Mouse (Mus musculus) heart, embryonic 16.5 days (tissue): ENCODE measurements around the gene Plekha3. TPM values are rescaled to one million over a fixed set of nuclear protein-coding genes. Genes with fewer than 3 reads are reported as not detected.

Experiments used
- ATAC-seq: fragments of 200-750 bp; cut with Nextera tagmentation; replicated peaks from 2 replicates; pipeline ENCODE4 v1.8.0; 2017; ENCODE audit warnings: moderate number of reproducible peaks; ENCODE audit not compliant: insufficient read depth, low FRiP score; ENCODE audit errors: extremely low read depth
- H3K27ac ChIP-seq: fragments of 300-500 bp; sonication (generic); 2 replicates; pipeline ENCODE4 v1.5.1; 2014; ENCODE audit warnings: mild to moderate bottlenecking, low read length, control low read depth, moderate library complexity
- H3K27me3 ChIP-seq: fragments of 300-500 bp; sonication (generic); 2 replicates; pipeline ENCODE4 v1.6.1; 2014; ENCODE audit warnings: low read length, mixed read lengths; ENCODE audit not compliant: control insufficient read depth, insufficient read depth
- H3K36me3 ChIP-seq: fragments of 300-500 bp; sonication (generic); 2 replicates; pipeline ENCODE4 v1.6.1; 2014; ENCODE audit not compliant: control insufficient read depth, insufficient read depth
- H3K4me1 ChIP-seq: fragments of 300-500 bp; sonication (generic); 2 replicates; pipeline ENCODE4 v1.6.1; 2014; ENCODE audit warnings: low read length, mixed read lengths; ENCODE audit not compliant: control insufficient read depth, insufficient read depth
- H3K4me2 ChIP-seq: fragments of 300-500 bp; sonication (generic); 2 replicates; pipeline ENCODE4 v1.6.1; 2014; ENCODE audit warnings: low read depth, mild to moderate bottlenecking, control low read depth, low read length
- H3K4me3 ChIP-seq: fragments of 300-500 bp; sonication (generic); 2 replicates; pipeline ENCODE4 v1.5.1; 2014; ENCODE audit warnings: mild to moderate bottlenecking, control low read depth, low read length
- H3K9ac ChIP-seq: fragments of 300-500 bp; sonication (generic); 2 replicates; pipeline ENCODE4 v1.6.1; 2014; ENCODE audit warnings: low read length, control low read depth
- H3K9me3 ChIP-seq: fragments of 300-500 bp; sonication (generic); replicated peaks from 2 replicates; pipeline ENCODE4 v1.6.1; 2016; ENCODE audit warnings: low read length; ENCODE audit not compliant: control insufficient read depth
- WGBS: fragments of 180-500 bp; shearing (Covaris S2); extraction: QIAGEN DNeasy Blood & Tissue Kit; methylation state at CpG from one replicate; pipeline ENCODE4 v1.1.7; 2014; 5-methylcytosine and 5-hydroxymethylcytosine counted together
- polyA plus RNA-seq: library from polyadenylated mRNA; unstranded; fragments of >200 nt; fragmentation: Nextera tagmentation; extraction: Ambion mirVana; gene quantifications from 2 replicates; pipeline ENCODE4 v1.2.1, GENCODE M21; 2015

Plekha3 gene
- polyA plus RNA-seq, 1 experiment from 2014 or later: 3.2 TPM

DNA sequence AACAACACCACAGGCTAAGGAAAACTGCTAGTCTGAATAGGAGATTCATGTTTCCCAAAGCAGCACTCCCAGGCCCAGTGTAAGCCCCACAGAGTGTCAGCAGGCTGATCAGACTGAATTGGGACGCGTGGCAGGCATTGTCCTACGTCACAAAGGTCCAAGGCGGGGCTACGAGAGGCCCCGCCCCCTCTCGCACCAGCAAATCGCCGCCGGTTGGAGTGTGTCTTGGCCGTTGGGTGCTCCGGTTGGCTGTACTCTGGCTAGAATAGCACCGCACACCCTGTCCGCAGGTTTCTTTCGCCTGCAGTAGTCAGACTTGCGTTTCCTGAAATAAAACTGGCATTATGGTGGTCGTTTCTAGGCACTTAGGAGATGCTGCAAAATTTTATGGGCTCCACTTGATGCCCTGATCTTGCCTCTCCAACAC, 2.1 kb upstream of the Plekha3 start, which contains the start of gene Fkbp7:
Fkbp7 (minus strand) TSS at position 151 of the 427 bp plus-strand sequence.
- Histone ChIP-seq H3K4me1 (peaks cover 28% of the 10 kb centered on the region), H3K4me2 (peak within 1 kb of the TSS; percentile 61), H3K9me3 (no peaks in the 10 kb centered on the region), H3K27me3 (no peaks in the 10 kb centered on the region), H3K9ac (peak within 1 kb of the TSS; percentile 61), H3K4me3 (peak within 1 kb of the TSS; percentile 55), H3K27ac (peak within 1 kb of the TSS; percentile 66), H3K36me3 (no peaks in the 10 kb centered on the region)
- under 1% methylated on average over 17 of the region's 17 CpGs for WGBS
- ATAC-seq: peak; percentile 89

- Histone ChIP-seq H3K4me3 (peak overlapping the region; percentile 55), H3K27me3 (no peaks in the 10 kb centered on the region), H3K9ac (no peak overlapping the region), H3K27ac (peak overlapping the region; percentile 66), H3K4me2 (peak overlapping the region; percentile 61), H3K36me3 (no peaks in the 10 kb centered on the region), H3K4me1 (peaks cover 28% of the 10 kb centered on the region), H3K9me3 (no peaks in the 10 kb centered on the region)
- 35% methylated on average over 7 of the region's 7 CpGs for WGBS
- no peak for ATAC-seq
These were observed 1.5 kb upstream of the Plekha3 start for GRCm38 (mm10) chr2:76673472-76674081.

- WGBS: under 1% methylated on average over 43 of the region's 44 CpGs
- Histone ChIP-seq H3K27ac (peak overlapping the region; percentile 76), H3K9me3 (no peaks in the 10 kb centered on the region), H3K4me1 (peaks cover 28% of the 10 kb centered on the region), H3K4me2 (peak overlapping the region; percentile 82), H3K9ac (peak overlapping the region; percentile 88), H3K27me3 (no peaks in the 10 kb centered on the region), H3K36me3 (0 out of 2 replicates have a peak, but pooled peaks cover 2% of the 10 kb centered on the region), H3K4me3 (peak overlapping the region; percentile 79)
- ATAC-seq: peak; percentile 8; the same call in 1 of the 2 replicates
These were observed 370 bp downstream of the Plekha3 start for GRCm38 (mm10) chr2:76675451-76675850.

GRCm38 (mm10) chr2:76675949-76676348, 868 bp downstream of the Plekha3 start:
- H3K27ac ChIP-seq: no peak overlapping the region
- no peak for ATAC-seq
- peak overlapping the region; percentile 88 for H3K9ac ChIP-seq
- H3K9me3 ChIP-seq: no peaks in the 10 kb centered on the region
- H3K36me3 ChIP-seq: 0 out of 2 replicates have a peak, but pooled peaks cover 3% of the 10 kb centered on the region
- peak overlapping the region; percentile 79 for H3K4me3 ChIP-seq
- peak overlapping the region; percentile 82 for H3K4me2 ChIP-seq
- peaks cover 28% of the 10 kb centered on the region for H3K4me1 ChIP-seq
- H3K27me3 ChIP-seq: no peaks in the 10 kb centered on the region
- 18% methylated on average over 4 of the region's 4 CpGs for WGBS

DNA sequence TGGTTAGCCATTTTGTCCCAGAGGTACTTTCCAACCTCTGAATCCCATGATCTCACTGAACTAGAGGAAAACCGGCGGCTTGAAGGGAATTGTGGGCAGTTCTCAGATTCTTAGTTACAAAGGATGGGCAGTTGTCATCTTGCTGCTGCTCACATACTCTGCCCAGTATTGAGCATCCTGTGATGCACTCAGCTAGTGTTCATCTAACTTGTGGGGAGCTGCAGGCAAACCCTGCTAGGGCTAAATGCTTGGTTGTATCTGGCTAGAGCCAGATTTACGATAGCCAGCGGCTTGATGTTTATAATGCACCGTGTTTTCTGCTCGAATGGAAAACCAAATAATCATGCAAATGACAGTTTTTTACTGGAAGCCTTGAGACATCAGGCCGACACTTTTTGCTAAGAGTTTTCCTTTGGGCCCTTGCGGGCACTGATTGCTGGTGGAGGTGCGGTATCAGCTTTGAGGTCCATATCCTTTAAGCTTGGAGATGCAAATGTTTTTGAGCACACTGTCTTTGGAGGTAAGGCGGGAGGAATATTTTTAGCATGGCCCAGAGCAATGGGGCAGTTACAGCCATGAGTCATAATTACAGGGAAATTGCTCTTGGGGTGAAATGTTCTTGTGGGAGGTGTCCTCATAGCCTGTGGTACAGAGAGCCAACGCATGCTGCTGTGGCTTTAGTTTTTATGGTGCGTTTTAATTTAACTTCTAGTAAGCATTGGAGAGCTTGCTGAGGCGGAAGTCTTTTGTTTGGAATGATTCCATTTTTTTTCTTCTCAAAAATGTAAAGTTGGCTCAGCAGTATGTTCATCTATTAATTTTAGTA, 1.5 kb downstream of the Plekha3 start:
- H3K4me1 ChIP-seq: peaks cover 24% of the 10 kb centered on the region
- WGBS: 64% methylated on average over 13 of the region's 13 CpGs
- peak overlapping the region; percentile 79 for H3K4me3 ChIP-seq
- no peak overlapping the region for H3K27ac ChIP-seq
- H3K27me3 ChIP-seq: no peaks in the 10 kb centered on the region
- H3K9me3 ChIP-seq: no peaks in the 10 kb centered on the region
- peak overlapping the region; percentile 88 for H3K9ac ChIP-seq
- ATAC-seq: no peak
- H3K36me3 ChIP-seq: 0 out of 2 replicates have a peak, but pooled peaks cover 3% of the 10 kb centered on the region
- peak overlapping the region; percentile 82 for H3K4me2 ChIP-seq

DNA sequence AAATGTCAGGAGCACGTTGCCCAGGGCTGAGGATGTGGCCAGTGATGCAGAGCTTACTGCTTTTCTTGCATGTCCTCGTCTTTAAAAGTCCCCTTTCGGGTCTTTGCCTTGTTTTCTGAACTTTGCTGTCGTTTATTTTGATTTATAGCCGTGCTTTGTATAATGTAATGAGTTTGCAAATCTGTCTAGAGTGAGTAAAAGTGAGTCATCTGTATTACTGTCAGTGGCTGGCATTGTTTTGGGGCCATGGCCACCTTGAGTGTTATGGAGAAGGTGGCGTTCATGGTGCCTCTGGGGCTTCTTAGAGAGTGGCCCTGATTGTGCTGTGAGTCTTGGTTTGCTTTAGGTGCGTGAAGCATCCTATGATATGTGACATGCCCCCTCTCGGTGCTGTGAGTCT, 7.2 kb downstream of the Plekha3 start:
- no peak overlapping the region for H3K4me3 ChIP-seq
- H3K9me3 ChIP-seq: no peaks in the 10 kb centered on the region
- peaks cover 38% of the 10 kb centered on the region for H3K36me3 ChIP-seq
- no peak overlapping the region for H3K4me2 ChIP-seq
- no peaks in the 10 kb centered on the region for H3K27me3 ChIP-seq
- no peak overlapping the region for H3K27ac ChIP-seq
- ATAC-seq: no peak
- H3K9ac ChIP-seq: no peak overlapping the region
- 91% methylated on average over 8 of the region's 8 CpGs for WGBS
- 0 out of 2 replicates have a peak, but pooled peaks cover 2% of the 10 kb centered on the region for H3K4me1 ChIP-seq

GRCm38 (mm10) chr2:76686986-76687385, 11.9 kb downstream of the Plekha3 start:
- Histone ChIP-seq H3K4me2 (no peak overlapping the region), H3K27ac (no peak overlapping the region), H3K27me3 (no peaks in the 10 kb centered on the region), H3K4me3 (no peak overlapping the region), H3K9me3 (no peaks in the 10 kb centered on the region), H3K4me1 (peaks cover 11% of the 10 kb centered on the region), H3K36me3 (peaks cover 38% of the 10 kb centered on the region), H3K9ac (no peak overlapping the region)
- 96% methylated on average over 3 of the region's 3 CpGs for WGBS
- ATAC-seq: no peak

- H3K4me1 ChIP-seq: peaks cover 11% of the 10 kb centered on the region
- no peak overlapping the region for H3K4me2 ChIP-seq
- peaks cover 40% of the 10 kb centered on the region for H3K36me3 ChIP-seq
- H3K27ac ChIP-seq: no peak overlapping the region
- H3K9me3 ChIP-seq: no peaks in the 10 kb centered on the region
- H3K27me3 ChIP-seq: no peaks in the 10 kb centered on the region
- WGBS: 63% methylated on average over 3 of the region's 3 CpGs
- H3K9ac ChIP-seq: no peak overlapping the region
- no peak for ATAC-seq
- H3K4me3 ChIP-seq: no peak overlapping the region
These were observed 12.5 kb downstream of the Plekha3 start for GRCm38 (mm10) chr2:76687608-76688007.

DNA sequence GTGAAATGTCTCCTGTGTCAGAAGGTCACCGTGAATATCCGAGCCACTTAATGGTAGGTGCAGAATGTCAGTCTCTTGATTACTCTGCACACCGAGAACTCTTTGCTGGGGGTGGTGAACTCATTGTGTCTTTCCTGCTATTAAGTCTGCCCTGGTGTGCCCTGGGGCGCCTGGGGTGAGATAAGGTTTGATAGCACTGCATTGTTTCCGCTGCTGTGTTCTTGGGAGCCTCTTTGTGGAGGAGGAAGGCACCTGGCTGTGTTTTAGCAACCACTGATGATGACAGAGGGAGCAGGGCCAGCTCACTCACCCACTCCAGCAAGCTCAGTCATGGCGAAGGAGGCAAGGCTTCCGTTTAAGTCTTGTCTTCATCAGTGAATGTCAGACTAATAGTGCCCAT, 13.1 kb downstream of the Plekha3 start:
- no peak overlapping the region for H3K4me3 ChIP-seq
- no peak overlapping the region for H3K9ac ChIP-seq
- H3K9me3 ChIP-seq: no peaks in the 10 kb centered on the region
- ATAC-seq: no peak
- H3K4me2 ChIP-seq: no peak overlapping the region
- 26% methylated on average over 7 of the region's 7 CpGs for WGBS
- H3K27me3 ChIP-seq: no peaks in the 10 kb centered on the region
- H3K36me3 ChIP-seq: peaks cover 38% of the 10 kb centered on the region
- no peak overlapping the region for H3K27ac ChIP-seq
- H3K4me1 ChIP-seq: peaks cover 11% of the 10 kb centered on the region
